Mouse (Mus musculus) leukemia stem cell, adult 10-12 weeks (primary cell): ENCODE measurements around the gene Rab8b. TPM values are rescaled to one million over a fixed set of nuclear protein-coding genes. Genes with fewer than 3 reads are reported as not detected.

ENCODE experiments used
- polyA plus RNA-seq: library from polyadenylated mRNA; stranded (reverse); fragments of >175 nt; gene quantifications from 2 replicates; pipeline ENCODE4 v1.2.3, GENCODE M21; 2012; ENCODE audit warnings: low replicate concordance

Rab8b gene
- 1.2 and 9.5 TPM in 2 replicates for polyA plus RNA-seq

GRCm38 (mm10) chr9:66919382-66919971 is at the start of gene Rab8b:
Gene Rab8b (minus strand): TSS chr9:66919687.

DNA sequence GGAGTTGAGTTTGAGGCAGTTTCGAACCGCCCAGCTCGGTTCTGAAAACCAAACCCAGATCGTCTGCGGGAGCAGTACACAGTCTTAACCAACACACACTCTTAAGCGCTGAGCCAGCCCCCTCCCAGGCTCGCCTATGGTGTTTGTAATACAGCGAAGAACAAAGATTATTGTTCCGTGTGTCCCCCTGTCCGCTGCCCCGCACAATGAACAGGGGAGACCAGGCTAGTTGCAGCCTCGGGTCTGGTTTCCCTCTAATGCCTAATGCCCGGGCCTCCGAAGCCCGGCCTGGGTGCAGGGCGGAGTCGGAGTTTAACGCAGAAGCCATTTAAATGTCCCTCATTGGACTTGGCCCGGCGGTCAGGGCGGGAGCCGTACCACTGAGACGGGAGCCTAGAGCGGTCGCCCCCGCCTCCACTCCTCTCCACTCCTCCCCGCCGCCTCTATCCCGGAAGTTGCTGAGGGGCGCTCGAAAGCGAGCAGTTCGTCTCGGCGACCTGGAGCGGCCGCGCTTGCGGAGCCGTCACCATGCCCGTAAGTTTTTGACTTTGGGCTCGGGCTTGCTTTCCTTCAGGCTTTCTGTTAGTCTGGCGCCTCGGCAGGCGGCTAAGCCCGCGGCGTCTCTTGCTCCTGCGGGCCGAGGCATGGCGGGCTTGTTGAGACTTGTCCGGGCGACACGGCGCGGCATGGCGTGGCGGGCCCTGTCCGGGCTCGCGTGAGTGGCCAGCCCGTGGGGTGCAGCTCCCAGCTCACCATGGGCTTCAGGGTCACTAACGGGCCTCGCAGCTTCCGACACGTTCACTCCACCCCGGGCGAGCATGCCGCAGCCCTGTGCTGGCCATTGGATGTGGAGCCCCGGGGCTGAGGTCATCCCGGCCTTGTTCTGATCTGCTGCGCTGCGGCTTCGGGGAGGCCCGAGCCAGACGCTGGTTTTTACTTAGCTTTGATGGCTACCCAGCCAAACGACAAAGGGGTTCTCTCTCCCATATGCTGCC is 26.5 kb upstream of the Rab8b start, which contains the start of gene Rps27l:
Rps27l (plus strand) TSS at position 440 of the 995 bp plus-strand sequence.

DNA sequence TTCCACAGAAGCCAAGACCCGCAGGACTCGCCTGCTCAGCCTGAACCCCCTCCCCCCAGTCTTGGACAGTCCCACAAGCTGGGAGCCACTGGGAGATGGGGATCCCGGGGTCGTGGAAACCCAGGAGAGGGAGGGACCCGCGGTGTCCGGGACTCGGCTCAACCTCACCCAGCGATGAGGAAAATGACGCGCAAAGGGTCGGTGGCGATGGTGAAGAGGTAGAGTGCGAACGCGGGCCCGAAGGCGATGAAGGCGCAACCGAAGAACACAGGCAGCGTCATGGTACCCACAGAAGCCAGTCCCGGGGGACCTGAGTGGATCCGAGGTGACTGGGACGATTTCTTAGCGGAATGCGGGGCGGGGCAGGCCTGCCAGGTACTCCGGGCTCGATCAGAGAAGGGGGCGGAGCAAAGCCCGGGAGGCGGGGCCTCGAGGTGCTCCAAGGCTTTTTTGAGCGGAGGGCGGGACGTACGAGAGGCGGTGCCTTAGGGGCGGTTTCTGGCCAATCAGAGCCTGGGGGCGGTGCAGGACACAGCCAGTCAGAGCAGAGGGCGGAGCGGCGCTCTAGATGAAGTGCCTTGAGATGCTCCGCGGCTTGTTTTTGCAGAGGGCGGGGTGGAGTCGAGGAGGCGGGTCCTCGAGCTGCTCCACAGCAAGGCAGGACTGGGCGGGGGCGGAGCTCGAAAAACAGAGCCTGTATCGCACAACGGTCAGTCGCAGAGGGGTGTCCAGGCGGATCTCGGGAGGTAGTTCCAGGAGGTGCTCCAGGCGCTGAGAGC is 85.0 kb downstream of the Rab8b start, which contains the start of gene Aph1c:
Aph1c (minus strand) TSS at position 409 of the 779 bp plus-strand sequence.

GRCm38 (mm10) chr9:66796739-66797138 is 122.7 kb downstream of the Rab8b start, which contains the start of gene Gm10647:
Gene Gm10647 (plus strand): TSS chr9:66797039.

DNA sequence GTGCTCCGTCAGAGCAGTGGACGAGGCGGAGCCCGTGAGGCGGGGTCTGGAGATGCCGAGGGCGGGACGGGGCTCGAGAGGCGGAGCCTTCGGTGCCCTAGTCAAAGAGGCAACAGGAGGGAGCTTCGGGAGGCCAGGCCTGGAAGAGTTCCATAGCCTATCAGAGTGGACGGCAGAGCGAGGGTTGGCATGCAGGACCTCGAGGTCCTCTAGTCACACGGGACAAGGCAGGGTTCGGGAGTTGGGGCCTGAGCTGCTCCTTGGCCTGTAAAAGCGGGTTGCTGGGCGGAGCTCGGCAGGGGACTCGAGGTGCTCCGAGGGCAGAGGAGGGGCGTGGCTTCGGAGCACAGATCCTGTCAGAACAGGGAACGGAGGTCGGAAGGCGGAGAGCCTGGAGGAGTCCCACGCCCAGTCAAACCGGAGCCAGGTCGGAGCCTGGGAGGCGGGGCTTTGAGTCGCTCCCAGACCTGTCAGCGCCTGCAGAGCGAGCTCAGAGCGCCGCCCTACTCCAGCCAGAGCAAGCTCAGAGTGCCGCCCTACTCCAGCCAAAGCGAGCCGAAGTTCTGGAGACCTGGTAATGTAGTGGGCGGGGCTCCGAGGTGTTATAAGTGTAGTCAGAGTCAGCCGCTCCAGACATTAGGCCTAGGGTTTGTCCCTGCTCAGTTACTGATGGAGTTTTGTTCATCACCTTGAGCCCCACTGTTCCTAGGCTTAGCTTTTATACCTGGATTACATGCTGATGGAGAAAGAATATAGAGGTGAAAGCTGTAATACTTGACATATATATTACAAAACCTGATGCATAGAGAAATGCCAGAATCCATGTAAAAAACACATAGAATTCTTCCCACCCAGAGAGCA is 123.8 kb downstream of the Rab8b start, which contains the start of gene Aph1b:
Aph1b (minus strand) TSS at position 27 of the 861 bp plus-strand sequence.

Other genes with a start within 250 kb of the Rab8b start
- gene Car12, start 206.0 kb downstream of the Rab8b start, polyA plus RNA-seq: 0.06 and 0.14 TPM in 2 replicates
- 0.19 and 0.20 TPM in 2 replicates for gene Aph1b, start 124.2 kb downstream of the Rab8b start, polyA plus RNA-seq
- gene Gm10647, start 122.6 kb downstream of the Rab8b start, polyA plus RNA-seq: not detected in 2 replicates
- gene Aph1c, start 85.0 kb downstream of the Rab8b start, polyA plus RNA-seq: 0.07 and 0.09 TPM in 2 replicates
- 17.5 and 78.8 TPM in 2 replicates for gene Rps27l, start 26.4 kb upstream of the Rab8b start, polyA plus RNA-seq
- 9.3 and 22.1 TPM in 2 replicates for gene Lactb, start 55.8 kb upstream of the Rab8b start, polyA plus RNA-seq
- 53.5 and 82.5 TPM in 2 replicates for gene Tpm1, start 129.7 kb upstream of the Rab8b start, polyA plus RNA-seq